Mouse (Mus musculus) midbrain, embryonic 15.5 days (tissue): ENCODE measurements at regions not wholly inside any gene's neighbourhood (a gene's known extent, or its start where the extent isn't known, plus 50 kb on each side); places are given as distances from the start of the nearest gene placed in this dataset.

Source experiments
- ATAC-seq: fragments of 200-750 bp; cut with Nextera tagmentation; replicated peaks from 2 replicates; pipeline ENCODE4 v1.8.0; 2017; ENCODE audit warnings: moderate TSS enrichment
- H3K27ac ChIP-seq: fragments of 300-500 bp; sonication (generic); 2 replicates; pipeline ENCODE4 v1.5.1; 2015; ENCODE audit warnings: mild to moderate bottlenecking, inconsistent platforms
- H3K27me3 ChIP-seq: fragments of 300-500 bp; sonication (generic); replicated peaks from 2 replicates; pipeline ENCODE4 v1.6.1; 2015; ENCODE audit warnings: inconsistent platforms
- H3K36me3 ChIP-seq: fragments of 300-500 bp; sonication (generic); replicated peaks from 2 replicates; pipeline ENCODE4 v1.6.1; 2015; ENCODE audit warnings: inconsistent platforms
- H3K4me1 ChIP-seq: fragments of 300-500 bp; sonication (generic); 2 replicates; pipeline ENCODE4 v1.6.1; 2015; ENCODE audit warnings: inconsistent platforms
- H3K4me2 ChIP-seq: fragments of 300-500 bp; sonication (generic); 2 replicates; pipeline ENCODE4 v1.6.1; 2015; ENCODE audit warnings: inconsistent platforms, mild to moderate bottlenecking, moderate library complexity
- H3K4me3 ChIP-seq: fragments of 300-500 bp; sonication (generic); 2 replicates; pipeline ENCODE4 v1.5.1; 2015; ENCODE audit warnings: mild to moderate bottlenecking, inconsistent platforms
- H3K9ac ChIP-seq: fragments of 300-500 bp; sonication (generic); 2 replicates; pipeline ENCODE4 v1.6.1; 2015; ENCODE audit warnings: mild to moderate bottlenecking, inconsistent platforms
- H3K9me3 ChIP-seq: fragments of 300-500 bp; sonication (generic); 2 replicates; pipeline ENCODE4 v1.6.1; 2016; ENCODE audit warnings: inconsistent platforms
- WGBS: fragments of 180-500 bp; shearing (Covaris S2); methylation state at CpG from one replicate; pipeline ENCODE4 v1.1.7; 2015; ENCODE audit warnings: mixed read lengths; 5-methylcytosine and 5-hydroxymethylcytosine counted together

DNA sequence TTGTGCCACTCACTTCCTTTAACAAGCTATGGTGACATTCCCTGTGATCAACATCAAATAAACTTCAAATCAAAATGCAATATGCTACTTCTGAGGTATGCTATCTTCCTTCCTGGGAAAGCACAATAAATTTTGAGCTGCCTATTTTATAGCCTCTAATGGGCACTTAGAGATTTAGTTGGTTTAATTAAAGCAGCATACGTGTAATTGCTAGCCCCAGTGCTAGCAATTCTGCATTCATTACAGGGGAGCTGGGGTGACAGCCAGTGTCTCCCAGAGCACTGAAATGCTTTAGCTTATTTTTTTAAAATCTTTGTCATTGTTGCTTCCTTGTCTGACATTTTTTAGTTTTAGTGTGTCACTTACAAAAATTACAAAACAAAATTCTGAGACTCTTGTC lies 355.8 kb downstream of the Rnd3 start:
- Histone ChIP-seq H3K4me2 (no peak overlapping the region), H3K36me3 (no peaks in the 10 kb centered on the region), H3K4me1 (no peaks in the 10 kb centered on the region), H3K4me3 (no peak overlapping the region), H3K9ac (no peak overlapping the region), H3K27me3 (no peaks in the 10 kb centered on the region), H3K27ac (no peak overlapping the region), H3K9me3 (no peaks in the 10 kb centered on the region)
- ATAC-seq = no peak
- 43% methylated on average over 1 of the region's 1 CpGs for WGBS

DNA sequence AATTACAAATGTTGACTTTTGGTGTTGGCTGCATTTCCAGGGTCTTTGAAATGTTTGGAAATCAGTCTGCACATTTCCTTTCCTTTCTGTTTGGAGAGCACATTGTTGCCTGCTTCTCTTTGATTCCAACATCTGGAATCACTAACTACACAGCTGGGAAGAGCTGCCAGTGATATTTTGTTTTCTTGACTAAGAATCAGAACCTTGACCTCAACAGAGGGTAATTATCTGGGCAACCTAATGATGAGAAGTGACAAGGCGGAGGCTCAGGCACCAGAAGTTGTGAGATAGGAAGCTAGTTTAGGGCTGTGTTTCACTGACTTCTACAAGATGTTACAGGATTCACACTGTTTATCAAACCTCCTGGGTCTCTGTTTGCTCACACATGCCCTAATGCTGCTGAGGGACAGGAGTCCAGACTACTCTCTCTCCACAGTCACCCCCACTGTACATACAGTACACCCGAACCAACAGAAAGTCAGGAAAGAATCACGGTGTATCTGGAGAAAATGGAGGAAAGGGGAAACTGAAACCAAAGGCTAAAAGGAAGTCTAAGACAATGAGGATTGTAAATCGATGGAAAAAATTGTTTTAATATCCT lies 359.8 kb downstream of the Rnd3 start:
- Histone ChIP-seq H3K27ac (no peak overlapping the region), H3K4me1 (no peaks in the 10 kb centered on the region), H3K9ac (no peak overlapping the region), H3K9me3 (no peaks in the 10 kb centered on the region), H3K36me3 (no peaks in the 10 kb centered on the region), H3K4me2 (no peak overlapping the region), H3K4me3 (no peak overlapping the region), H3K27me3 (no peaks in the 10 kb centered on the region)
- no peak for ATAC-seq
- 83% methylated on average over 4 of the region's 4 CpGs for WGBS

DNA sequence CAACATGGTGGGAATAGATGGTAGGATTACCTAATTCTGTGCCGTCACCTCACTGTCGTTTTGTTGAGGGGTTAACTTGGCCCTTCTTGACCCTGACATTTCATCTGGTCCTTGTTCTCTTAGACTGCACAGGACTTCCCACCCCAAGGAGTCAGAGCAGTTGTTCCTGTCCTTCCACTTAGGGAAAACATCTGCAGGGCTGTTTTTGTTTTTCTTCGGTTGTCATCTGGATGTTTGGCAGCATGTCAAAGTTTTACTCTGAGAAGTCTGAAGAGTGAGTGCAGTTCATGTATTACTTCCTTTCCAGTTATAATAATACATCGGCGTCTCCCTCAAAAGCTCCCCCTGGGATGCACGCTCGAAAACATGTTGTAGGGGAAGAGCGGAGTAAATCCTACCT lies 376.8 kb downstream of the Rnd3 start:
- Histone ChIP-seq H3K9me3 (no peaks in the 10 kb centered on the region), H3K4me1 (no peaks in the 10 kb centered on the region), H3K4me2 (no peak overlapping the region), H3K27ac (no peak overlapping the region), H3K36me3 (no peaks in the 10 kb centered on the region), H3K9ac (no peak overlapping the region), H3K4me3 (no peak overlapping the region), H3K27me3 (no peaks in the 10 kb centered on the region)
- ATAC-seq = no peak
- WGBS = 88% methylated on average over 8 of the region's 8 CpGs

DNA sequence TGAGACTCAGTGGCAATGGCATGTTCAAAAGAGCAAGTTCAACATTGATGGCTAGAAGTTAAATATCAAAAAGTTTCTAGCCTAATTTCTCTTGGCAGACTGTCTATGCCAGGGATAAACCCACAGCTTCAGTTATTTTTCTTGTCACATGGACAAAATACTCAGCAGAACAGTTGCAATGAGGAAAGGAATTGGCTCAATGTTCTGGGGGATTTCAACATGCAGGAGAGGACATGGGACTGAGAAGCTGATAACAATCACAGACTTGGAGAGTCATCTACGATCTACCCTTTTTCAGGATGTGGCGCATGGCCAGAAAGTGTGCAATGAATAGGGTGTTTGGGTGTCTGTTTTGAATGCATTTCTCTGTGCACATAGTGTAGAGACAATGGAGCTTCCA lies 389.9 kb downstream of the Rnd3 start:
- H3K27ac ChIP-seq = no peak overlapping the region
- no peak for ATAC-seq
- 80% methylated on average over 2 of the region's 2 CpGs for WGBS

DNA sequence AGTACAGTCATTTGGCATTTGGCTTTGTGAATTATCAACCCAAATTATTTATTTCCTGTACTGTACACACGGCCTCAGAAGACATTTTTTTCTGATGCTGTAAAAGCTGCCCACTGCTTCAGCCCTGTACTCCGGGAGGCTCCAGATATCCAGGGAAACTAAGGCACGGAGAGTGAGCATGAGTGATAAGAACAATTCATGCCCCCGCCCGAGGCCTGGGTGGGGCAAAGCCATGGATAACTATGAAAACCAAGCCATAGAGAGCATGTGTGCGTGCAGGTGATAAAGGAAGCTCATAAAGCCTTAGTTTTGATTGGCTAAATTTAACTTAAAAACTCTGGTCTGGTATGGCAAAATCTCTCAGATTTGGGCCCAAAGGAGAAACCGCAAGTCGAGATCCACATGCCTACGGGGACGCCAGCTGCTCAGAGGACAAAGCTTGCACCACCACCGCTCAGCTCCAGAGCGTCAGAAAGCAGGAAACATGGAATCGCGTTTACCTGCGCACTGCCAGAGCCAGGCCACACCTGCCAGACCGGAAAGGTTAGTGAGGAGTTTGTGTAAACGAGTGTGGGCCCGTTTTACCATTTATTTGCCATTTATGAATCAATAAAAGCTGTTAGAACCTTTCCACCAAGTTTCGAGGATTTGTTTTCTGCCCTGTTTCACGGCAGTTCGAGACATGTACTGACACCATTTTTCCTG lies 390.9 kb downstream of the Rnd3 start:
- no peaks in the 10 kb centered on the region for H3K27me3 ChIP-seq
- no peak overlapping the region for H3K4me3 ChIP-seq
- no peaks in the 10 kb centered on the region for H3K36me3 ChIP-seq
- no peak for ATAC-seq
- no peak overlapping the region for H3K9ac ChIP-seq
- H3K27ac ChIP-seq = no peak overlapping the region
- peaks cover 8% of the 10 kb centered on the region for H3K4me1 ChIP-seq
- no peak overlapping the region for H3K4me2 ChIP-seq
- no peaks in the 10 kb centered on the region for H3K9me3 ChIP-seq
- WGBS = 93% methylated on average over 21 of the region's 21 CpGs

More for the DNA sequence above, 389.9 kb downstream of the Rnd3 start:
- Histone ChIP-seq H3K4me2 (no peak overlapping the region), H3K9me3 (no peaks in the 10 kb centered on the region), H3K9ac (no peak overlapping the region), H3K4me3 (no peak overlapping the region), H3K4me1 (peaks cover 8% of the 10 kb centered on the region), H3K27me3 (no peaks in the 10 kb centered on the region), H3K36me3 (no peaks in the 10 kb centered on the region)

DNA sequence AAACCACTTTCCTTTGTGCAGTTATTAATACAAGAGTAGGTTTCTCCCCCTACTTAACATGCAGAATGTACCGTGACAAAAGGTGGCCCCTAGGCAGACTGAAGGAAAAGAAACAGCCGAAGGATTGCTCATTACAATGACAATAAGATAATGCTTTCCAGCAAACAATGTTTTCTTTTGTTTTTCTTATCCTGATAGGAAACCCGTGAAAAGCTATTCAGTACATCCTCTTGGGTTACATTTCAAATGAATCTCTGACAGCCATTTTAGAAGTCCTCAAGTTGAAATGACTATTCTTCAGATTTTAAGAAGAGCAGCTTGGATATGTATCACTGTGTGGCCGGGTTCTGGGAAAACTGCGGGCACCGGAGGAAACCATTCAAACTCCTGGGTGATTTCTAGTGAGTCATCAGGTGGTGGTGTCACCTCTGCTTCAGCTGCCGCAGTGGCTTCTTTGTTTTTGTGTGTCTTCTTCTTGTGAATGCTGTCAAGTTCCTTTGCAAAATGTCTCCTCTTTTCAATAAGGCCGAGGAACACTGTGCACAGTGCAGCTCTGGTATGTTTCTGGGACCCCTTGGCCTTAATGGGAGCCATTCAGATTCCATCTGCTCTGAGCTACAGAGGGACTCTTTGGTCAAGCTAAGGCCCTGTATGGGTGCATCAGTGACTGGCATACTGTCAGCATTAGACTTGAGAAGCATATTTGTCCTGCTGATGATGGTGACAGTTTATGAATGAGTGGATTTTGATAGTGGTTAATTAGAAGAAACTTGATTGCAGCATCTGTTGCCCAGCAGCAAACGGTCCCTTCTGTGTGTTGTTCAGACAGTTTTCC lies 393.1 kb downstream of the Rnd3 start:
- peak overlapping the region; percentile 29; the same call in 1 of the 2 replicates for H3K27ac ChIP-seq
- H3K27me3 ChIP-seq = no peaks in the 10 kb centered on the region
- no peak overlapping the region for H3K4me3 ChIP-seq
- H3K4me2 ChIP-seq = no peak overlapping the region
- 0 out of 2 replicates have a peak, but pooled peaks have one; percentile 42 for ATAC-seq
- WGBS = 11% methylated on average over 9 of the region's 9 CpGs
- no peaks in the 10 kb centered on the region for H3K9me3 ChIP-seq
- H3K36me3 ChIP-seq = no peaks in the 10 kb centered on the region
- H3K9ac ChIP-seq = no peak overlapping the region
- H3K4me1 ChIP-seq = peaks cover 14% of the 10 kb centered on the region

DNA sequence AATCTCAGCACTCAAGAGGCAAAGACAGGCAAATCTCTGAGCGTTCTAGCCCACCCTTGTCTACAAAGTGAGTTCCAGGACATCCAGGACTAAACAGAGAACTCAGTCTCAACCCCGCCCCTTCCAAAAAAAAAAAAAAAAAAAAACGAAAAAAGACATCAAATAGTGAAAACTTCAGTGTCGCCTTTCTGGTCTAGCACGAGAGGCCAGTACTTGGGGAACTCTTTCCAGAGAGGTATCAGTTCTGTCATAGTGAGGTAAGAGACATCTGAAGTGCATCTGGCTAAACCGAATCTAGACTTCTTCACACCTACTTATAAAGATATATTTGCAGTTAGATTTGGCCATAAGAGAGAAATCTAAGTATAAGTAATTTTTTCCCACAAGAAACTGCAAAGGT lies 393.8 kb downstream of the Rnd3 start:
- H3K4me2 ChIP-seq = no peak overlapping the region
- peaks cover 16% of the 10 kb centered on the region for H3K4me1 ChIP-seq
- WGBS = 35% methylated on average over 6 of the region's 6 CpGs
- H3K9ac ChIP-seq = no peak overlapping the region
- H3K27ac ChIP-seq = no peak overlapping the region
- no peak for ATAC-seq
- no peaks in the 10 kb centered on the region for H3K36me3 ChIP-seq
- no peak overlapping the region for H3K4me3 ChIP-seq
- no peaks in the 10 kb centered on the region for H3K27me3 ChIP-seq
- no peaks in the 10 kb centered on the region for H3K9me3 ChIP-seq

DNA sequence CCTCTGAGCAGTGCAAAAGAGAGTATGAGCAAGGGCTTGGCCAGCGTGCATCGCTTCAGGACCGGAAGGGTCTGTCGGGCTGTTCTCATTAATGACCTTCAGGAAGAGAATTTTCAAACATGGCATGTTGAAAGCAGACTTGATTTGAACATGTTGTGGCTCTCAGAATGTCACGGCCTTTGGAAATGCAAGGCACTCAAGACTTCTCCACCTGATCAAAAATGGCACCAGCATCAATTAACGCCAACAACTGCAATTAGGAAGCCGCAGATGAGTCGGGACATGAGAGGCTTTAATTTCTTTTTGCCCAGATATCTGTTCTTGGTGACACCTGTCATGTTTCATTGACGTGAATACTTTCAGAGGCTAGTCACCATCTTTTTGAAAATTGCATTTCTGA lies 396.5 kb downstream of the Rnd3 start:
- H3K4me2 ChIP-seq = no peak overlapping the region
- H3K36me3 ChIP-seq = no peaks in the 10 kb centered on the region
- H3K9me3 ChIP-seq = no peaks in the 10 kb centered on the region
- H3K4me1 ChIP-seq = peaks cover 16% of the 10 kb centered on the region
- no peaks in the 10 kb centered on the region for H3K27me3 ChIP-seq
- no peak overlapping the region for H3K4me3 ChIP-seq
- no peak overlapping the region for H3K9ac ChIP-seq
- no peak overlapping the region for H3K27ac ChIP-seq
- ATAC-seq = no peak
- WGBS = 72% methylated on average over 9 of the region's 9 CpGs

DNA sequence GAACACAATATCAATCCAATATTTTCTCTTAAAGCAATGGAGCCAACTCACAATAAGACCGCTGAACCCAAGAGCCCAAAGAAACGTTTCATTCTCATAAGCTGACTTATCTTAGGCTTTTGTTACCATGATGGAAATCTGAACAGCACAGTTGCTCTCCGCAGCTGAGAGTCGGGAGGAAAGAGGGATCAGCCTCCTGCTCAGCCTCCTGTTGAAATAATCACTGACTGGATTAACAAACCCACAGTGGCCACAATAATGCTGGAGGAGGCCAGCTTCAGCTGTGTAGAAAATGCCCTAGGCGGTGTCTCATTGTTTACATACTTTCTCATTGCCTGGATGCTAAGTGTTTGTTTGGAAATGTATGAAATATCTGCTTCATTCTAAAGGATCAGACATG lies 398.1 kb downstream of the Rnd3 start:
- H3K27ac ChIP-seq = no peak overlapping the region
- H3K4me1 ChIP-seq = peaks cover 12% of the 10 kb centered on the region
- no peak overlapping the region for H3K9ac ChIP-seq
- no peak for ATAC-seq
- no peak overlapping the region for H3K4me3 ChIP-seq
- no peak overlapping the region for H3K4me2 ChIP-seq
- no peaks in the 10 kb centered on the region for H3K9me3 ChIP-seq
- no peaks in the 10 kb centered on the region for H3K36me3 ChIP-seq
- no peaks in the 10 kb centered on the region for H3K27me3 ChIP-seq
- WGBS = 26% methylated on average over 5 of the region's 5 CpGs

DNA sequence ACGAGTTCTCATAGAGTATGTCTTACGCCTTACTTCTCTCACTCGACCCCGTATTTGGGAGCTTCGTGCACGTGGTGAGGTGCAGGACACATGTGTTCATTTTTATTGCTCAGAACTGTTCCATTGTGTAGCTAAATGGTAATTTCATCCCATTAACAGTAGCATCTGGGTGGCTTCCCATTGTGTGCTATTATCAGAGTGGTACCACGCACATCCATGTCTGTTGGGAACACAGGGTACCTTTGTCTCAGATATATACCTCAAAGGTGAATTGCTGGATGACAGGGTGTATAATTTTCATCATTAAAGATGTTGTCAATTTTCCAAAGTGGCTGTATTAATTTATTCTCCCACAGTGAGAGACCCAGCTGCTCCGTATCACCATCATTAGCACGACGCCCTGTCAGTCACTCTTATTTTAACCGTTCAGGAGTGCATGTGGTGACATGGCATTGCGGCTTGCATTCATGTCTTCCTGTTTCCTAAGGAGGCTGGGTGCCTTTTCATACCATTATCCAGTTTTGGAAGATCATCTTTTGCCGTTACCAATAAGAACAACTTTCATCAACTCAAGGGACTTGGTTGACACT lies 404.2 kb downstream of the Rnd3 start:
- Histone ChIP-seq H3K4me1 (no peaks in the 10 kb centered on the region), H3K36me3 (no peaks in the 10 kb centered on the region), H3K4me3 (no peak overlapping the region), H3K27ac (no peak overlapping the region), H3K4me2 (no peak overlapping the region), H3K9ac (no peak overlapping the region), H3K9me3 (no peaks in the 10 kb centered on the region), H3K27me3 (no peaks in the 10 kb centered on the region)
- 43% methylated on average over 13 of the region's 13 CpGs for WGBS
- 0 out of 2 replicates have a peak, but pooled peaks have one; percentile 52 for ATAC-seq

DNA sequence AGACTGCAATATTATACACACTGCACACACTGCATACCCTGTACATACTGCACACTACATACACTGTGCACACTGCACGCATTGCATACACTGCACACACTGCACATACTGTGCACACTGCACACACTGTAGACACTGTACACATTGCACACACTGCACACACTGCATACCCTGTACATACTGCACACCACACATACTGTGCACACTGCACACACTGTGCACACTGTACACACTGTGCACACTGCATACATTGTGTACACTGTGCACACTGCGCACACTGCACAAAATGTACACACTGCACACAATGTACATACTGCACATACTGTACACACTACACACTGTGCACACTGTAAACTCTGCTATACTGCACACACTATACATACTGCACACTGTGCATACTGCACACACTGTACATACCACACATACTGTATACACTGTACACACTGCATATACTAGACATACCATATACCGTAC lies 405.1 kb downstream of the Rnd3 start:
- Histone ChIP-seq H3K36me3 (no peaks in the 10 kb centered on the region), H3K9me3 (no peaks in the 10 kb centered on the region), H3K27me3 (no peaks in the 10 kb centered on the region), H3K9ac (no peak overlapping the region), H3K4me3 (no peak overlapping the region), H3K4me1 (peaks cover 3% of the 10 kb centered on the region; the same call in 1 of the 2 replicates), H3K4me2 (no peak overlapping the region), H3K27ac (no peak overlapping the region)
- 98% methylated on average over 3 of the region's 3 CpGs for WGBS
- peak; percentile 75 for ATAC-seq

DNA sequence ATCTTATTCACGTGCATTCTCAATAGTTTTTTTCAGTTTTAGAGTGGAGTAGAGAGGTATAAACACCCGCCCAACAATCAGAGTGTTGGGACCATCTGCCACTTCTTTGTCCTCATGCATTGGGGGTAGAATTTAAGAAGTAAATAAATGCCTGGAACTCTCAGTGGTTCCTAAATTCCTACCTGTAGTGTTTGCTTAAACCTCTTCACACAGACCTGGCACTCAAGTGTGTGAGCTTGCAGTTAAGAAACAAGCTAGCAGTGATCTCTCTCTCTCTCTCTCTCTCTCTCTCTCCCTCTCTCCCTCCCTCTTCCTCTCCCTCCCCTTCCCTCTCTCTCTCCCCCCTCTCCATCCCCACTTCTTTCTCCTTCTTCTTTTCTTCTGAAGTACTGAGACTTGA lies 406.5 kb downstream of the Rnd3 start:
- 69% methylated on average over 2 of the region's 2 CpGs for WGBS
- Histone ChIP-seq H3K27me3 (no peaks in the 10 kb centered on the region), H3K4me2 (no peak overlapping the region), H3K4me3 (no peak overlapping the region), H3K27ac (no peak overlapping the region), H3K9me3 (no peaks in the 10 kb centered on the region), H3K4me1 (peaks cover 14% of the 10 kb centered on the region; the same call in 1 of the 2 replicates), H3K36me3 (no peaks in the 10 kb centered on the region), H3K9ac (no peak overlapping the region)
- no peak for ATAC-seq
